Mouse (Mus musculus): ENCODE measurements around the gene Tln2. TPM values are rescaled to one million over a fixed set of nuclear protein-coding genes. Genes with fewer than 3 reads are reported as not detected.

Gene Tln2
- polyA plus RNA-seq, 1 experiment: 14.0 TPM

- no peak for TF ChIP-seq CEBPB (IDR thresholded peaks at IDR 0.05; ENCODE audit: low read depth)
- TF ChIP-seq USF1 (IDR thresholded peaks at IDR 0.05; ENCODE audit: low read depth): no peak
- TF ChIP-seq MYOG (IDR thresholded peaks at IDR 0.05; ENCODE audit: control insufficient read depth, extremely low read depth, insufficient read length): no peak
- no peak for TF ChIP-seq CTCF (IDR thresholded peaks at IDR 0.05; ENCODE audit: control insufficient read depth, insufficient read depth, insufficient read length)
- no peak for TF ChIP-seq MYOD1 (IDR thresholded peaks at IDR 0.05; ENCODE audit: control insufficient read depth, insufficient read length, low read depth)
- no peak for TF ChIP-seq FOSL1 (IDR thresholded peaks at IDR 0.05; ENCODE audit: insufficient read depth, low read length, poor library complexity, severe bottlenecking)
- no peak for TF ChIP-seq MAX (IDR thresholded peaks at IDR 0.05)
- Histone ChIP-seq H3ac (ENCODE audit: control insufficient read depth, insufficient read length, low read depth) (no peak overlapping the region), H3K4me3 (ENCODE audit: insufficient read depth, poor library complexity, severe bottlenecking) (no peak overlapping the region), H3K79me2 (ENCODE audit: control insufficient read depth, insufficient read depth) (no peaks in the 10 kb centered on the region), H3K79me3 (ENCODE audit: low read depth) (no peaks in the 10 kb centered on the region), H3K27me3 (ENCODE audit: control insufficient read depth, insufficient read depth, insufficient read length) (no peaks in the 10 kb centered on the region), H3K36me3 (ENCODE audit: control insufficient read depth, insufficient read depth) (no peaks in the 10 kb centered on the region)
These were observed 292.1 kb downstream of the Tln2 start for GRCm38 (mm10) chr9:67267276-67267990.

- no peak overlapping the region for H3ac ChIP-seq (ENCODE audit: control insufficient read depth, insufficient read length, low read depth)
- H3K36me3 ChIP-seq (ENCODE audit: control insufficient read depth, insufficient read depth): no peaks in the 10 kb centered on the region
- no peak for TF ChIP-seq MAX (IDR thresholded peaks at IDR 0.05)
- no peak for TF ChIP-seq MYOG (IDR thresholded peaks at IDR 0.05; ENCODE audit: control insufficient read depth, extremely low read depth, insufficient read length)
- TF ChIP-seq FOSL1 (IDR thresholded peaks at IDR 0.05; ENCODE audit: insufficient read depth, low read length, poor library complexity, severe bottlenecking): no peak
- TF ChIP-seq CEBPB (IDR thresholded peaks at IDR 0.05; ENCODE audit: low read depth): no peak
- no peak for TF ChIP-seq CTCF (IDR thresholded peaks at IDR 0.05; ENCODE audit: control insufficient read depth, insufficient read depth, insufficient read length)
- no peak for TF ChIP-seq MYOD1 (IDR thresholded peaks at IDR 0.05; ENCODE audit: control insufficient read depth, insufficient read length, low read depth)
- no peak for TF ChIP-seq USF1 (IDR thresholded peaks at IDR 0.05; ENCODE audit: low read depth)
- no peaks in the 10 kb centered on the region for H3K79me3 ChIP-seq (ENCODE audit: low read depth)
- no peaks in the 10 kb centered on the region for H3K27me3 ChIP-seq (ENCODE audit: control insufficient read depth, insufficient read depth, insufficient read length)
- no peak overlapping the region for H3K4me3 ChIP-seq (ENCODE audit: insufficient read depth, poor library complexity, severe bottlenecking)
- H3K79me2 ChIP-seq (ENCODE audit: control insufficient read depth, insufficient read depth): no peaks in the 10 kb centered on the region
These were observed 294.0 kb downstream of the Tln2 start for GRCm38 (mm10) chr9:67265513-67265912.

- H3K79me2 ChIP-seq (ENCODE audit: control insufficient read depth, insufficient read depth): no peaks in the 10 kb centered on the region
- H3K27me3 ChIP-seq (ENCODE audit: control insufficient read depth, insufficient read depth, insufficient read length): no peaks in the 10 kb centered on the region
- no peaks in the 10 kb centered on the region for H3K36me3 ChIP-seq (ENCODE audit: control insufficient read depth, insufficient read depth)
- H3K4me3 ChIP-seq (ENCODE audit: insufficient read depth, poor library complexity, severe bottlenecking): no peak overlapping the region
- no peak overlapping the region for H3ac ChIP-seq (ENCODE audit: control insufficient read depth, insufficient read length, low read depth)
- no peak for TF ChIP-seq FOSL1 (IDR thresholded peaks at IDR 0.05; ENCODE audit: insufficient read depth, low read length, poor library complexity, severe bottlenecking)
- no peak for TF ChIP-seq MYOG (IDR thresholded peaks at IDR 0.05; ENCODE audit: control insufficient read depth, extremely low read depth, insufficient read length)
- no peak for TF ChIP-seq CTCF (IDR thresholded peaks at IDR 0.05; ENCODE audit: control insufficient read depth, insufficient read depth, insufficient read length)
- TF ChIP-seq MYOD1 (IDR thresholded peaks at IDR 0.05; ENCODE audit: control insufficient read depth, insufficient read length, low read depth): no peak
- TF ChIP-seq MAX (IDR thresholded peaks at IDR 0.05): no peak
- no peak for TF ChIP-seq USF1 (IDR thresholded peaks at IDR 0.05; ENCODE audit: low read depth)
- TF ChIP-seq CEBPB (IDR thresholded peaks at IDR 0.05; ENCODE audit: low read depth): no peak
- no peaks in the 10 kb centered on the region for H3K79me3 ChIP-seq (ENCODE audit: low read depth)
These were observed 294.6 kb downstream of the Tln2 start for GRCm38 (mm10) chr9:67264896-67265295.

- no peak overlapping the region for H3K4me3 ChIP-seq (ENCODE audit: insufficient read depth, poor library complexity, severe bottlenecking)
- no peaks in the 10 kb centered on the region for H3K79me3 ChIP-seq (ENCODE audit: low read depth)
- H3K27me3 ChIP-seq (ENCODE audit: control insufficient read depth, insufficient read depth, insufficient read length): no peaks in the 10 kb centered on the region
- TF ChIP-seq MYOG (IDR thresholded peaks at IDR 0.05; ENCODE audit: control insufficient read depth, extremely low read depth, insufficient read length) (no peak), USF1 (IDR thresholded peaks at IDR 0.05; ENCODE audit: low read depth) (no peak), CEBPB (IDR thresholded peaks at IDR 0.05; ENCODE audit: low read depth) (no peak), MYOD1 (IDR thresholded peaks at IDR 0.05; ENCODE audit: control insufficient read depth, insufficient read length, low read depth) (no peak), MAX (IDR thresholded peaks at IDR 0.05) (no peak), CTCF (IDR thresholded peaks at IDR 0.05; ENCODE audit: control insufficient read depth, insufficient read depth, insufficient read length) (no peak), FOSL1 (IDR thresholded peaks at IDR 0.05; ENCODE audit: insufficient read depth, low read length, poor library complexity, severe bottlenecking) (no peak)
- no peaks in the 10 kb centered on the region for H3K36me3 ChIP-seq (ENCODE audit: control insufficient read depth, insufficient read depth)
- H3K79me2 ChIP-seq (ENCODE audit: control insufficient read depth, insufficient read depth): no peaks in the 10 kb centered on the region
- no peak overlapping the region for H3ac ChIP-seq (ENCODE audit: control insufficient read depth, insufficient read length, low read depth)
These were observed 298.5 kb downstream of the Tln2 start for GRCm38 (mm10) chr9:67260835-67261599.

GRCm38 (mm10) chr9:67250141-67250540, 309.4 kb downstream of the Tln2 start:
- no peaks in the 10 kb centered on the region for H3K79me2 ChIP-seq (ENCODE audit: control insufficient read depth, insufficient read depth)
- no peak for TF ChIP-seq MAX (IDR thresholded peaks at IDR 0.05)
- TF ChIP-seq FOSL1 (IDR thresholded peaks at IDR 0.05; ENCODE audit: insufficient read depth, low read length, poor library complexity, severe bottlenecking): no peak
- TF ChIP-seq CTCF (IDR thresholded peaks at IDR 0.05; ENCODE audit: control insufficient read depth, insufficient read depth, insufficient read length): no peak
- no peak for TF ChIP-seq MYOD1 (IDR thresholded peaks at IDR 0.05; ENCODE audit: control insufficient read depth, insufficient read length, low read depth)
- no peak for TF ChIP-seq MYOG (IDR thresholded peaks at IDR 0.05; ENCODE audit: control insufficient read depth, extremely low read depth, insufficient read length)
- no peak for TF ChIP-seq USF1 (IDR thresholded peaks at IDR 0.05; ENCODE audit: low read depth)
- TF ChIP-seq CEBPB (IDR thresholded peaks at IDR 0.05; ENCODE audit: low read depth): no peak
- no peak overlapping the region for H3ac ChIP-seq (ENCODE audit: control insufficient read depth, insufficient read length, low read depth)
- no peaks in the 10 kb centered on the region for H3K27me3 ChIP-seq (ENCODE audit: control insufficient read depth, insufficient read depth, insufficient read length)
- H3K36me3 ChIP-seq (ENCODE audit: control insufficient read depth, insufficient read depth): no peaks in the 10 kb centered on the region
- H3K4me3 ChIP-seq (ENCODE audit: insufficient read depth, poor library complexity, severe bottlenecking): no peak overlapping the region
- no peaks in the 10 kb centered on the region for H3K79me3 ChIP-seq (ENCODE audit: low read depth)

Data from C2C12 (cell line).